Mouse (Mus musculus) gastrocnemius, adult 18-20 months (tissue): ENCODE data around the gene Nadsyn1. TPM values are rescaled to one million over a fixed set of nuclear protein-coding genes. Genes with fewer than 3 reads are reported as not detected.

ENCODE experiments used
- DNase-seq: peaks from one replicate; pipeline ENCODE4 v3.0.0; 2021; ENCODE audit warnings: low spot score
- long read RNA-seq, 2 experiments: library from polyadenylated mRNA; stranded (forward); transcript quantifications; one replicate each; pipeline ENCODE4 v2.0.0; 2021
- total RNA-seq, 2 experiments: library from RNA; stranded (reverse); gene quantifications; 2 replicates each; pipeline ENCODE4 v1.2.3; 2021

The Nadsyn1 gene
- total RNA-seq = 1 to 10 TPM; 3.0 to 3.8 TPM
- long read RNA-seq, experiment 1, transcript Nadsyn1-201 (21 exons, 2,641 nt) = major isoform, 5 of 6 reads
- long read RNA-seq, experiment 1, partial matches to known transcripts = 0 of 6 reads
- long read RNA-seq, experiment 1, other reads (novel, unspliced or antisense) = 1 of 6 reads
- long read RNA-seq, experiment 2, partial matches to known transcripts = 1 of 3 reads
- long read RNA-seq, experiment 2, other reads (novel, unspliced or antisense) = 1 of 3 reads

DNA sequence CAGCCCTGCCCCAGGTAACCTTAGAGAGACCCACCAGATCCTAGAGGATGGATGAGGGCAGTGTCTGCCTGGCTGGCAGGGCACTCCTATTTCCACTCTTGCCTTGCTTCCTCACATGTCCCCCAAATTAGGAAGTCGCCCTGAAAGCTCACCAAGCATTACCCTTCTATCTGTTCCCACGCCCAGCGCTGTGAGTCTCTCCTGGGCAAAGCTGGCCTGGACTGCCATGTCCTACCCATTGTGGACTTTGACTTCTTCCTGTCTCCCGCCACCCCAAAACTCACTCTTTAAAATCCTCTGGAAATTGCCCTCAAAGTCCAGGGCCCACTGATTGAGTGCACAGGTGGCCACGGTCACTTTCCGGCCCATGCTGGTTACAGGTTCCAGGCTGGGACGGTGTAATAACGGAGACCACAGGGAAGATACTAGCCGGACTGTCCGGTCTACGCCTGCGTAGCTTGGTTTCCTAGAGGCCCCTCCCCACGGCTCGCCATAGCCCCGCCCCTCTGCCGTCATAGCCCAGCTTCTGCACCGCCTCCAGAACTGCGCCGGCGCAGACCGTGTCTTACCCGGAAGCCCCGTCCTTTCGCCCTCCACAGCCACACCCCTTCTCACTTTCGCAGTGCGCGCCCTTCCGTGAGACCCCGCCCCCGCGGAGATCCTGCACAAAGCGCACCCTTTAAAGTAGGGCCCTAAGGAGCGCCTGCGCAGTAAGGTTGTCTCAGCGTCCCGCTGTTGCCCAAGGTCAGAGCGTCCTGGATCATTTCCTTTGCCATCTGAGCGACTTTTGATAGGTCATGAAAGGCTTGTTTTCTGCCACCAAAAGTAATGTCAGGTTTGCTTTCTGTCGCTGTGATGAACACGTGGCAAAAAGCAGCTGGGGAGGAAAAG lies at the start of gene Nadsyn1, which contains the start of gene Dhcr7:
TSS of gene Nadsyn1 (minus strand) at position 475 of the 891 bp plus-strand sequence.
TSS of gene Dhcr7 (plus strand) at position 771 of the 891 bp plus-strand sequence.
- peak; percentile 99 for DNase-seq

DNA sequence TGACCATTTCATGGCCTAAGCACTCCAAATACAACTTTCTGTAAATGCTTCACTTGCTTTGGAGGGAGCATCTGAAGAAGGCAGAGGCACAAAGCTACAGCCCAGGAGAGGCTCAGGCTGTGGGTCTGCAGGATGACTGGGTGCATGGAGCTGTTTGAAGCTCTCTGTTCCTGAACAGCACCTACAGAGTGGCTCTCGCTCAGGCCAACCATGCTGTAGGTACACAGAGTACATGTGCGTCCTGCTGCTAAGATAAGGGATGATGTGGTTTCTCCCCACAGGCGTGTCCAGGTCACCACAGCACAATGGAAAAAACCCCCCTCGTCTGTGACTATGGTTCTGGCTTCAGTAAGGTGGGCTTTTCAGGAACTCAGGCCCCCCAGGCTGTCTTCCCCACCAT lies 46.2 kb upstream of the Nadsyn1 start:
- no peak for DNase-seq

DNA sequence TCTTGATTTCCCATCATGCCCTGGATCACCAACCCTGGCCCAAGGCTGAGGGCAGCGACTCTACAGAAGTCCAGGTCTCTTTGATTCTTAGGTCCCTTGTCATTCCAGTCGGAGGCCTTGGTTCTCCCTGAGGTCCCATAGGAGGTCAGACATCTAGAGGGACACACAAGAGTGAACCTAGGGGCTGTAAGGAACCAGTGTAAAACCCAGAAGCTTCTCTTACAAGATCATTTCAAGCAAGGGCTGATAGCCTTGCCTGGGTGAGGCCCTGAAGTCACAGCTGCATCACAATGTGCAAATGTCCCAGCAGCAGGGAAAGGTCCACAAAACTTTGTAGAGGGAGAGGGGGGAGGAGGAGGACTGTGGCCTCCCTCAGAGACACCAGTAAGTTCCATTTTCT lies 43.9 kb upstream of the Nadsyn1 start, which contains the start of gene Gm498:
TSS of gene Gm498 (plus strand) at position 301 of the 400 bp plus-strand sequence.
- DNase-seq = no peak

DNA sequence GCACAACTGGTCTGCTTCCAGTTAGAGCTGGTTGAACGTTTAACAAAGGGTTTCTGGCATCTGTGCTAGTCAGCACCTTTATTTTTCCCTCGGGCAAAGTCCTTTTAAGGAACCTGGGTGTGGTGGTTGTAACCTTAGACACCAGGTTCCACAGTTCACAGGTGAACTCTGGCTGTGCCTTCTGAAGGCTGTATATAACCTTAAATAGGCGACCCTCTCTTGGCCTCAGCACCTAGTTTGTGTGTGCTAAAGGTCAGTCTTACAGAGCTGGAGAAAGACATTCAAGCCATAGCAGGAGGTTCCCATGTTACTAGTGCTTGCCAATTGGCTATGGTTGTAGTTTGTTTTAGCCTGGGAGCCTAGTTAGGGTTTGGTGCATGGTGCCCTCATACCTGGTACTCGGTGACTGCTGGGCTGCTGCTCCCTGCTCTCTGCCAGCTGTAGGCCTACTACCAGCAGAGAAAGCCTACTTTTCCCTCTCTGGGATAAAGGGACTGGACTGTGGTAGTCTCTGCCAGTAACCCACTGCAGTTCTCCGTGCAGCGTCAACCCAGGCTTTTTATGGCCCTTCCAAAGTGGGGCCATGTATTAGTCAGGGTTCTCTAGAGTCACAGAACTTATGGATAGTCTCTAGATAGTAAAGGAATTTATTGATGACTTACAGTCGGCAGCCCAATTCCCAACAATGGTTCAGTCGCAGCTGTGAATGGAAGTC lies 26.3 kb upstream of the Nadsyn1 start:
- DNase-seq = no peak

DNA sequence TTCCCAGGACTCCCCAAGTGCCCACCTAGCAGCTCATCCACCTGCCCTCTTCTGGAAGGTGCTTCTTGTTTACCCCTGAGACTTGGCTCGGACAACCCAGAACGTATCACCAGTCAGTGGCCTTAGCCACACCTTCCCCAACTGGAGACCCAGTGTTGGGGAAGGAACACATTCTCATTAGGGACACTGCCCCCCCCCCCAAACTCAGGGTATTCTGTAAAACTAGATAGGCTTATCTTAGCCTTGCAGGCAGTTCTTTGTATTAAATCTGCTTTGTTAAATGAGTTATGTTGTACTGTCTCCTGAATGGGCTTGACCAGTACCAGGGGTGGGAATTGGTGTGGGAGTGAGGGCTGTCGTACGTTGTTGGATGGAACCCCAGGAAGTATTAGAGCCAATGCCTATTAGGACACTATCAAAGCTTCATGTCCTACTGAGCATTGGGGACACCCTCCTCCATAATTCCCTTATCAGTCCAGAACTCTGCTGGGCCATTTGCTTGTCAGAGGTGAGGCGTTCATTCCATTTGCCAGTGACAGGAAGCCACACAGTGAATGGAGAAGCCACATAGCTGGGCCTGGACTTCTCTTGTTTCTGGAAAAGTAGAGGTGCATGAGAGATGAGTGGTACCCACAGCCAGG lies 25.6 kb upstream of the Nadsyn1 start:
- no peak for DNase-seq

DNA sequence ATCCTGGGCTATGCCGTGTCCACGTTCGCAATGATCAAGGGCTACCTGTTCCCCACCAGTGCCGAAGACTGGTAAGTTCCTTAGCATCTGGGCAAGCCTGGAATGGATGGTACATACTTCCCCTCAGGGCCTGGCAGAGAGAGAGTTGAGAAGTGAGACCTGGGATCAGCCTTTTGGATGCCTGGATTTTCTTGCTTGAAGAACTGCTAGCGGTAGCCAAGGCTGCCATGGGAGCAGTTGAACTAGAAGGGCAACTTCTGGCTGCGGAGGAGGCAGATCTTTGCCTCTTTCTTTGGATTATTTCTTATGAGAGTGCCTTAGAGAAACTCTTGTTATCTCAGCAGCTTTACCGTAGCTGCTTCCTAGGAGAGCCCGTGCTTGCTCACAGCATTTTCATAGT lies 18.7 kb upstream of the Nadsyn1 start:
- no peak for DNase-seq

DNA sequence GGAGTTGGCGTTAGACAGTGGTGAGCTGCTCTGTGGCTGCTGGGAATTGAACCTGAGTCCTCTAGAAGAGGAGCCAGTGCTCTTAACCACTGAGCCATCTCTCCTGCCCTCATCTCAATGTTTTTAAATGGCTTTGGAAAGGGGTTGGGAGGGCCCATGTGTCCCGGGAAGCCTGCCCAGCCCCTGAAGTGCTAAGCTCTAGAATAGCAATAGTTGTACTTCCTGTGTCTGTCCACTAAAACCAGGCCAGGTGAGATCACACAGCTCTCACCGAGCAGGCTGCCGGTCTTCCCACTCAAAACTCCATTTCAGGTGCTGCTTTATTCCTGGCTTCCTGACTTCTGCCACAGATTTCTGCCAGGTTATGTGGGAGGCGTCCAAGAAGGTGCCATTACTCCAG lies 17.5 kb upstream of the Nadsyn1 start:
- DNase-seq = no peak

DNA sequence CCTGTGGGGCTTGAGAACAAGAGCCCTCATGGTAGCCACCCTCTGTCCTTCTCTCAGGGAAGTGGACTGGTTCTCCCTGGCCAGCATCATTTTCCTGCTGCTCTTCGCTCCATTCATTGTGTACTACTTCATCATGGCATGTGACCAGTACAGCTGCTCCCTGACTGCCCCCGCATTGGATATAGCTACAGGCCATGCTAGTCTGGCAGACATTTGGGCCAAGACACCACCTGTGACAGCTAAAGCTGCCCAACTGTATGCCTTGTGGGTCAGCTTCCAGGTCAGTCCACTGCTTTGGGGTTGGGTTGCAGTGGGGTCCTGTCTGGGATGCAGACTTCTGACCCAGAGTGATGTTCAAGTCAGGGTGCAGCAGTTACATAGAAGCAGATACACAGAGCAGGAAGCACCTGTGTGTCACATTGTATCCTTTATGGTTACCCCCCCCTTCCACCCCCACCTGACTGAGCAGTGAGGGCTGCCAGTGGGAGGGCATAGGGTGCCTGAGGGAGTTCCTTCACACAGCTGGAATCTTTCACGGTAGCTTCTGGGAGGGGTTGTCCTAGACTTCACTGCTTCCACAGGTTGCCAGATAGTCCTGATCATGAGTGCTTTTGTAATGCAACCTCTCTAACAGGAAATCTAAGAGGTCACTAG lies 15.2 kb upstream of the Nadsyn1 start:
- DNase-seq = no peak

DNA sequence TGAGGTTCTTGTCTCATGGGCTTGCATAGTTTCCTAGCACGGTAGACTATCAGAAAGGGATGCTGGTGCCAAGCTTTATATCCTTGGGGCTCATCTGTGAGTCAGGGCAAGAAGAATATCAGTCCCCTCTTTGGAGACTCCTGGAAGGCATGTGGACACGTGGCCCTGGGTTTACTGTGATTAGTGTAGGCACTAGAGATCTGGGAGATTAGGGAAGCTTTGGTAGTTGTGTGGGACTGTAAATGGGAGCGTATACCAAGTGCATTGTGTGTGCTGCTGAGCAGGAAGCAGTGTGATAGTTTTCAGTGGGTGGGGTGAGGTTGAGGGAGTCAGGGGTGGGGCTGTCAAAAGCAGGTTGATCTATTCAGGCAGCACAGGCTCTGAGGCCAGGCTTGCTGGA lies 12.3 kb upstream of the Nadsyn1 start:
- DNase-seq = no peak

DNA sequence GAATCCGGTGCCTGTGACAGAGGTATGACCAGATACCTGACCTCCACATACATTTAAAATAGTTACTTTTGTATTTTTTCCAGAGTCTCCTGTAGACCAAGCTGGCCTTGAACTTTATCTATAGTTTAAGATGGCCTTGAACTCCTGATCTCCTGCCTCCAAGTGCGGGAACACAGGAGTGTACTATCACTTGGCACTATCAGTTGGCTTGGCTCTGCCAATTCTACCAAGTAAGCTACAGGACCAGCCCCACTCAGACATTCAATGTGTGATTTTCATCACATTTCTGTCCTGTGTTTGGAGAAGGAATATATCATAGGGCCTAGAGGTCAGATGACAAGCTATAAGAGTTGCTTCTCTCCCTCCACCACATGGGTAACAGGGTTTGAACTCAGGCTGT lies 11.7 kb upstream of the Nadsyn1 start:
- DNase-seq = no peak

DNA sequence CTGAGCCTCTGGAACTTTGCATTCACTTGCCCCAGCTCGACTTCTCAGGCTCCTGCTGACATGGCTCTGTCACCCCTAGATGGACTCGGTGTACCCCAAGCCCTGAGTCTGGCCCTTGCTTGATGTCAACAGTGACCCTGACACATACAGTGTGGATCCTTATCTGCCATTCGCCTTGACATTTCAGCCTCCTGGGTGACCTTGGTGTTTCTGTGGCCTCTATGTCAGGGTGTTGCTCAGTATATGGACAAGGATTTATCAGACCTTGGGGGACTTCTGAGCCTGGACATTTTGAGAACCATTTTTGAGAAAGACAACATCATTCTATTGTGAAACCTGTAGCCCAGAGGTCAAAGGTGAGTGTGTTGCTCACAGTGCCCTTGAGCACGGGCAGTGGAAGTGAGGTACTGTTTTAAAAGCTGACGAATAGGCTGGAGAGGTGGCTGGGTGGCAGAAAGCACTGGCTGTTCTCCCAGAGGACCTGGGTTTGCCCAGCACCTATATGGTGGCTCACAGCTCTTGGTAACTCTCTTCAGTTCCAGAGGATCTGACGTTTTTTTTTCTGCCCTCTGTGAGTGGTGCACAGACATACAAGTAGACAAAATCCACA lies 11.0 kb upstream of the Nadsyn1 start:
- DNase-seq = no peak

DNA sequence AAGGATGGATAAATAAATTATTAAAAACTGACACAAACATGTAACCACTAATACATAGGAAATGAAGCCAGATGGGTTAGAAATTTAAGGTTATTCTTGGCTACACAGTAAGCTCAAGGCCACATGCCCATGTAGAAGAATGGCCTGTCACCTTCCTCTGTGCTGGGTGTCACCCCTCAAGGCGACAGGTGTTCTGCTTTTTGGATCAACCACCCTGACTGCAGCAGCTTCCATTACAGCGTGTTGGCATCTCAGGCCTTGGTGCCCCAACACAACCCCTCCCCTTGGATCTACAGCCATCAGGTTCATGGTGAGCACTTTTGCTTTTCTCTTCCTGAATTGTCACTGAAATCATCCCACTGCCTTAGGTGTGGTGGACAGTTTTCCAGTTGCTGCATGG lies 10.0 kb upstream of the Nadsyn1 start:
- DNase-seq = no peak

DNA sequence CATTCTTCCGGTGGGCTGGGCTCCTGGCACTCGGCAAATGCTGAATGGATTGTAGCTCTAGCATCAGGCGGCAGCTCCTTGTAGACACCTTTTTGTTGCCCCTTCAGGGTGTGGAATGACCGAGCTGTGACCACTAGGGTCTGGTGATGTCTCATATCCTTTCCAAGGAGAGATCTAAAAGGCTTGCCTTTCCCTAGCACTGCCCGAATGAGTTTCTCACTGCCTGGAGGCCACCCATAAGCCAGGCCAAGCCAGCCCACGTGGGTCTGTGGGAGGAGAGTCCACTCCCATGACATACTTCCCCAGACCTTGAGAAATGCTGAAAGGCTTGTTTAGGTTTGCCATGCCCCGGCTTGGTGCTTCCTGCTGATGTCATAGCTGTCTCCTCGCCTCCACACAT lies 9.5 kb upstream of the Nadsyn1 start:
- no peak for DNase-seq

DNA sequence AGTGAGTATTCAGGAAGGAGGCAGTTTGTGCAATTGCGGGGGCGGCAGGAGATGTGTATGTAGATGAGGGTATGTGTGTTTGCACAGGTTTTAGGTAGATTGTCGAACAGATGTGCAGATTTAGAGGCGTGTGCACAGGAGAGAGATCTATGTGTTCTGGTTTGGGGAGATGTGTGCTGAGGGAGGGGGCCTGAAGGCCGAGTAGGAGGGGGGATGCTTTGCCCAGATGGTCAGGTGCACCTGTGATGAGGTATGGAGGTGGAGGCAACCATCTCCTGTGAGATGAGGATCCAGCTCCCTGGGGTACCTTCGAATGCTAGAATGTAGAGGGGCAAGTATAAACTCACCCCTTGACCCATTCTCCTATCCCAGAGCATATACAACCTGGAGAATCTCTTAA lies 7.8 kb upstream of the Nadsyn1 start:
- DNase-seq = no peak

DNA sequence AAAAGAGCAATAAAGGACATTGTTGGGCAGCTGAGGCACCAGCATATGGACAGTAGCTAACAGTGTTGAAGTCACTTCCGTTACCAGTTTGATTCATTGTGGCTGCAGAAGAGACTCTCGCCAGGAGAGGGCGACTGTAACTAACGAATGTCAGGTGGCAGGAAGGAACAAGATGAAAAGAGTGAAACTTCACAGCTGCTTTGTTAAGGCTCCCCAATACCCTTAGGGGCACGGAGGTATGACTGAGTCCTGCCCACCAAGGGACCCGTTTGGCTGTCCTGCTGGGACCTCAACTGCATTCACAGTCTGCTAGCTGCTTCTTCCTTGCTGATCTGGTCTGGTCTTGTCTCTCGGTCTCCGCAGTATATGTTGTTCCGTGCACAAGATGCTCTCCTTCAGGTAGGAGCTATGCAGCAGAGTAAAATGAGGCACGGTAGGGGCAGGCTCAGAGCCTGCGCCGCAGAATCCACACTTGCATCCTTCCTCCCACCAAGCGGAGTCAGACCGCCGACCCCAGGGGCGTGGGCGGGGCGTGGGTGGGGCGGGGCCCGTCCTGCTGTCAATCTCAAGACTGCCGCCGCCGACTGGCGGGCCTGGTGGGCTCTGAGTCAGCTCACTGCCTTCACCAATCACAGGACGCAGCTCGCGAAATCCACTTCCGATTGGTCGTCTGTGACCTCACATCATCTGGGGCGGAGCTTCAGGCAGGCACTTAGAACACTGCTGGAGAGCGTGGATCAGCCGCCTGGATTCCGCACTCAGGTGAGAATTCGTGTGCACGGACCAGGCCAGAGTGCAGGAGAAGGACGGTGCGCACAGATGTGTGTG lies 7.1 kb upstream of the Nadsyn1 start:
- DNase-seq = peak; percentile 96

DNA sequence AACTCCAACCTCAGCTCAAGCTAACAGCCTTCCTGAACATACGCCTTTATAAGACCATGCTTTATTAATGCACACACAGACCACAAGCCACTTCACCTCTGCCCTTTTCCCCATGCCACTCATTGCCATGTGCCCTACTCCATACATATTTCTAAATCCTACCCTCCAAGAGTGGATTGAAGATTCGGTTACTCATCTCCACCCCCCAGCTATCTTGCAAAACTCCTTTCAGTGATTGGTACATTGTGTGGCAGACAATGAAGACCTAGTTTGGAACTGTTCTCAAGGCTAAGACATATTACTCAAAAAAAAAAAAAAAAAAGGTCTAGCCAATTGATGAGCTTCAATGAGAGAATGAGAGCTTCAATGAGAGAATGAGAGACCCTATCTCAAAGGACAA lies 4.3 kb upstream of the Nadsyn1 start:
- DNase-seq = no peak

DNA sequence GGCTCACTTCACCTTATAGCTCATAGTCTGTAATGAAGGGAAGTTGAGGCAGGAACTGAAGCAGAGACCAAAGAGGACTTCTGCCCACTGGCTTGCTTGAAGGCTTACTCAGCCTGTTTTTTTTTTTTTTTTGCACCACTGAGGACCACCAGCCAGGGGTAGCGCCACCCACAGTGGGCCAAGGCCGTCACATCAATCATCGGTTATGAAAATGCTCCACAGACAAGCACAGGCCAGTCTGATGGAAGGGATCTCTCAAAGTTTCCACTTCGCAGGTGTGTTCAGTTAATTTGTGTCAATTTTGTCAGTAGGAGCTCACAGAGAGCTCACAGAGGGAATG lies 587 bp upstream of the Nadsyn1 start:
- no peak for DNase-seq

DNA sequence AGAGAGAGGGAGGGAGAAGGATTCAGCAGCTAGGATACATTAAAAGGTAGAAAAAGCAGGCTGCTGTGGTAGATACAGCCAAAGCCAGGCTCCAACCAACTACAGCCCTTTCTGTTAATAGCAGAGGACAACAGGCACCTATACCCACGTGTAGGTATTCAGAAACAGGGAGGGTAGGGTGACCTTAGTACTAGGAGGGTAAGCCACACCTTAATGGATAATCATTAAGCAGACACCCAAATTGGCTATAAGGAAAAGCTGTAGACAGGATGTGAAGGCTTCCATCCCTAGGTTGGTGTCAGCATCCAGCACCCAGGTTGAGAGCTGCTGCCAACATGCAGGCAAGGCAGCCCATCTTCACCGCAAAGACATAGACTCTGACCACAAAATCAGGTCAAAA lies 1.4 kb downstream of the Nadsyn1 start:
- DNase-seq = no peak

DNA sequence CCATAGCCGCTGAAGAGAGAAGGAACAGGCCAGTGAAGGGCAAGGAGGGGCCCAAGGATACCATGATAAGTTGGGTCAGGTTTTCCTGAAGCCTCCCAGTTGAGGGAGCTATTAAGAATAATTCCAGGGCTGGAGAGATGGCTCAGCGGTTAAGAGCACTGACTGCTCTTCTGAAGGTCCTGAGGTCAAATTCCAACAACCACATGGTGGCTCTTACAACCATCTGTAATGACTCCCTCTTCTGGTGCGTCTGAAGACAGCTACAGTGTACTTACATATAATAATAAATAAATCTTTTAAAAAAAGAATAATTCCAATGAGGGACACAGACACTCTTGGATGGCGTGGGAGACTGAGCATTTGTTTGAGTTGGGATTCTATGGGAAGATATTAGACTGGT lies 3.4 kb downstream of the Nadsyn1 start:
- DNase-seq = no peak

DNA sequence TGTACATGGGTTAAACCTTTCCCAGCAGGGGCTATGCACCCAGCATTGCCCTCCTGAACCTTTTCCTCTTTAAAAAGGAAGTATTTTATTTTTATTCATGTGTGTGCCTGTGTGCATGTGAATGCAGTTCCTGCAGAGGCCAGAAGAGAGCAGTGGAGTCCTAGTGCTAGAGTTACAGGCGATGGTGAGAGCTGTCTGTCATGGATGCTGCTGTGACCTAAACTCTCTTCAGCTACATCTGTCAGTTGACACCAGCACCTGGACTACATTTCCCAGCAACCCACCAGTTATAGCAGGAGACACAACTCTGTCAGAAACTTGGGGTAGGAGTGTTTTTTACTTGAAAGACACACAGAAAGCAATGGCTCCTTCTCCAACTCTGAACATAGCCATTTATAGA lies 13.7 kb downstream of the Nadsyn1 start:
- no peak for DNase-seq
